Mouse (Mus musculus): ENCODE results near the gene Hist1h3b. TPM values are rescaled to one million over a fixed set of nuclear protein-coding genes. Genes with fewer than 3 reads are reported as not detected.
"Not testable (repeated sequence)": the region's sequence is repeated elsewhere in the genome, so short reads cannot be mapped to it uniquely, and the experiment has no call there.

Gene Hist1h3b
- polyA plus RNA-seq, 1 experiment = 0.88 TPM

- TF ChIP-seq CTCF (conservative IDR thresholded peaks at IDR 0.05; ENCODE audit: insufficient read depth, insufficient read length, low read depth, low read length) = no peak
- TF ChIP-seq POLR2A (IDR thresholded peaks at IDR 0.05; ENCODE audit: low read depth, low read length) = no peak
- H3K4me1 ChIP-seq (ENCODE audit: control insufficient read depth, insufficient read depth, low read length) = peaks cover 8% of the 10 kb centered on the region; the same call in 1 of the 2 replicates
- no peak for DNase-seq
- 2% methylated on average over 20 of the region's 23 CpGs for WGBS
- H3K4me3 ChIP-seq (ENCODE audit: insufficient read depth, low read depth, low read length) = peak overlapping the region; percentile 38
- peak overlapping the region; percentile 62 for H3K27ac ChIP-seq (ENCODE audit: insufficient read depth, low read depth, low read length)
- no peaks in the 10 kb centered on the region for H3K36me3 ChIP-seq (ENCODE audit: control insufficient read depth, insufficient read depth, low read length)
- H3K27me3 ChIP-seq (replicated peaks; ENCODE audit: control insufficient read depth, insufficient read depth, low read length) = no peaks in the 10 kb centered on the region
Observed at GRCm38 (mm10) chr13:23757211-23757773, 5.2 kb downstream of the Hist1h3b start.

GRCm38 (mm10) chr13:23757921-23758320, 5.9 kb downstream of the Hist1h3b start:
- H3K4me1 ChIP-seq (ENCODE audit: control insufficient read depth, insufficient read depth, low read length) = peaks cover 8% of the 10 kb centered on the region; the same call in 1 of the 2 replicates
- no peak for TF ChIP-seq POLR2A (IDR thresholded peaks at IDR 0.05; ENCODE audit: low read depth, low read length)
- no peak for TF ChIP-seq CTCF (conservative IDR thresholded peaks at IDR 0.05; ENCODE audit: insufficient read depth, insufficient read length, low read depth, low read length)
- no peaks in the 10 kb centered on the region for H3K36me3 ChIP-seq (ENCODE audit: control insufficient read depth, insufficient read depth, low read length)
- no peak for DNase-seq
- WGBS = 38% methylated on average over 3 of the region's 3 CpGs
- H3K4me3 ChIP-seq (ENCODE audit: insufficient read depth, low read depth, low read length) = no peak overlapping the region
- H3K27me3 ChIP-seq (replicated peaks; ENCODE audit: control insufficient read depth, insufficient read depth, low read length) = no peaks in the 10 kb centered on the region
- H3K27ac ChIP-seq (ENCODE audit: insufficient read depth, low read depth, low read length) = no peak overlapping the region

- Histone ChIP-seq H3K27ac (ENCODE audit: insufficient read depth, low read depth, low read length) (no peak overlapping the region), H3K27me3 (replicated peaks; ENCODE audit: control insufficient read depth, insufficient read depth, low read length) (no peaks in the 10 kb centered on the region), H3K4me1 (ENCODE audit: control insufficient read depth, insufficient read depth, low read length) (peaks cover 12% of the 10 kb centered on the region; the same call in 1 of the 2 replicates), H3K36me3 (ENCODE audit: control insufficient read depth, insufficient read depth, low read length) (no peaks in the 10 kb centered on the region), H3K4me3 (ENCODE audit: insufficient read depth, low read depth, low read length) (no peak overlapping the region)
- DNase-seq = no peak
- TF ChIP-seq POLR2A (IDR thresholded peaks at IDR 0.05; ENCODE audit: low read depth, low read length) = no peak
- TF ChIP-seq CTCF (conservative IDR thresholded peaks at IDR 0.05; ENCODE audit: insufficient read depth, insufficient read length, low read depth, low read length) = no peak
- WGBS = 79% methylated on average over 3 of the region's 3 CpGs
Observed at GRCm38 (mm10) chr13:23759251-23759771, 7.2 kb downstream of the Hist1h3b start.

- no peak overlapping the region for H3K4me3 ChIP-seq (ENCODE audit: insufficient read depth, low read depth, low read length)
- no peak overlapping the region for H3K27ac ChIP-seq (ENCODE audit: insufficient read depth, low read depth, low read length)
- TF ChIP-seq CTCF (conservative IDR thresholded peaks at IDR 0.05; ENCODE audit: insufficient read depth, insufficient read length, low read depth, low read length) (no peak), POLR2A (IDR thresholded peaks at IDR 0.05; ENCODE audit: low read depth, low read length) (no peak)
- peaks cover 12% of the 10 kb centered on the region; the same call in 1 of the 2 replicates for H3K4me1 ChIP-seq (ENCODE audit: control insufficient read depth, insufficient read depth, low read length)
- no peaks in the 10 kb centered on the region for H3K36me3 ChIP-seq (ENCODE audit: control insufficient read depth, insufficient read depth, low read length)
- no peak for DNase-seq
- no peaks in the 10 kb centered on the region for H3K27me3 ChIP-seq (replicated peaks; ENCODE audit: control insufficient read depth, insufficient read depth, low read length)
- 65% methylated on average over 1 of the region's 1 CpGs for WGBS
Observed at GRCm38 (mm10) chr13:23759916-23760239, 7.8 kb downstream of the Hist1h3b start.

- H3K36me3 ChIP-seq (ENCODE audit: control insufficient read depth, insufficient read depth, low read length) = no peaks in the 10 kb centered on the region
- no peak overlapping the region; the same call in 1 of the 2 replicates for H3K27ac ChIP-seq (ENCODE audit: insufficient read depth, low read depth, low read length)
- TF ChIP-seq POLR2A (IDR thresholded peaks at IDR 0.05; ENCODE audit: low read depth, low read length) (no peak), CTCF (conservative IDR thresholded peaks at IDR 0.05; ENCODE audit: insufficient read depth, insufficient read length, low read depth, low read length) (no peak)
- WGBS = 4% methylated on average over 25 of the region's 27 CpGs
- peaks cover 12% of the 10 kb centered on the region; the same call in 1 of the 2 replicates for H3K4me1 ChIP-seq (ENCODE audit: control insufficient read depth, insufficient read depth, low read length)
- no peak for DNase-seq
- H3K27me3 ChIP-seq (replicated peaks; ENCODE audit: control insufficient read depth, insufficient read depth, low read length) = no peaks in the 10 kb centered on the region
- H3K4me3 ChIP-seq (ENCODE audit: insufficient read depth, low read depth, low read length) = peak overlapping the region; percentile 71
Observed at GRCm38 (mm10) chr13:23760240-23760971, 8.3 kb downstream of the Hist1h3b start.

- no peaks in the 10 kb centered on the region for H3K27me3 ChIP-seq (replicated peaks; ENCODE audit: control insufficient read depth, insufficient read depth, low read length)
- no peaks in the 10 kb centered on the region for H3K36me3 ChIP-seq (ENCODE audit: control insufficient read depth, insufficient read depth, low read length)
- H3K27ac ChIP-seq (ENCODE audit: insufficient read depth, low read depth, low read length) = peak within 1 kb of the TSS; percentile 39; the same call in 1 of the 2 replicates
- peaks cover 12% of the 10 kb centered on the region; the same call in 1 of the 2 replicates for H3K4me1 ChIP-seq (ENCODE audit: control insufficient read depth, insufficient read depth, low read length)
- H3K4me3 ChIP-seq (ENCODE audit: insufficient read depth, low read depth, low read length) = peak within 1 kb of the TSS; percentile 71
- TF ChIP-seq CTCF (conservative IDR thresholded peaks at IDR 0.05; ENCODE audit: insufficient read depth, insufficient read length, low read depth, low read length) (no peak), POLR2A (IDR thresholded peaks at IDR 0.05; ENCODE audit: low read depth, low read length) (peak; percentile 68)
- under 1% methylated on average over 68 of the region's 72 CpGs for WGBS
- DNase-seq = peak; percentile 99
Observed at GRCm38 (mm10) chr13:23760972-23761864, 9.2 kb downstream of the Hist1h3b start, which contains the start of gene Hist1h4a. Hist1h4a (minus strand) TSS chr13:23761230.

GRCm38 (mm10) chr13:23761871-23762821, 10.1 kb downstream of the Hist1h3b start, which contains the start of gene Hist1h3a:
Hist1h3a (minus strand) TSS chr13:23762386.
- peak; percentile 84 for DNase-seq
- peaks cover 11% of the 10 kb centered on the region; the same call in 1 of the 2 replicates for H3K4me1 ChIP-seq (ENCODE audit: control insufficient read depth, insufficient read depth, low read length)
- H3K27me3 ChIP-seq (replicated peaks; ENCODE audit: control insufficient read depth, insufficient read depth, low read length); H3K36me3 ChIP-seq (ENCODE audit: control insufficient read depth, insufficient read depth, low read length): not testable (repeated sequence)
- peak within 1 kb of the TSS; percentile 53 for H3K4me3 ChIP-seq (ENCODE audit: insufficient read depth, low read depth, low read length)
- 1% methylated on average over 30 of the region's 52 CpGs for WGBS
- peak within 1 kb of the TSS; percentile 46; the same call in 1 of the 2 replicates for H3K27ac ChIP-seq (ENCODE audit: insufficient read depth, low read depth, low read length)
